Mouse (Mus musculus): ENCODE measurements around the gene Hdac7. TPM values are rescaled to one million over a fixed set of nuclear protein-coding genes. Genes with fewer than 3 reads are reported as not detected.

Gene Hdac7
- polyA plus RNA-seq, 1 experiment = not detected

DNA sequence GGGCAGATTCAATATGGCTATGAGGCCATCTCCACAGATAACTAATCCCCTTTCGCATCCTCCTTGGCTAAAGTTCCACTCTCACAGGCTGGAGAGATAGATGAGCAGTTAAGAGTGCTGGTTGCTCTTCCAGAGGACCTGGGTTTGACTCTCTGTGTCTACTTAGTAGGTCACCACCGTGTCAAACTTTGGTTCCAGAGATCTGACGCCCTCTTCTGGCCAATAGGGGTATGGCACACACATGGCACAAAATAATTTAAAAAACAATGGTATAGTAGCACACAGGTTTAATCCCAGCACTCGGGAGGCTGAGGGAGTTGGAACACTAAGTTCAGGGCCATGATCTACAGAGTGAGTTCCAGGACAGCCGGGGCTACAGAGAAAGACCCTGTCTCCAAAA is 50.0 kb downstream of the Hdac7 start:
- WGBS = 73% methylated on average over 5 of the region's 5 CpGs
- H3K27ac ChIP-seq (ENCODE audit: insufficient read depth, low read depth, low read length) = no peak overlapping the region
- no peak for TF ChIP-seq CTCF (IDR thresholded peaks at IDR 0.05; ENCODE audit: insufficient read depth, low read depth, low read length)
- TF ChIP-seq POLR2A (IDR thresholded peaks at IDR 0.05; ENCODE audit: insufficient read depth, low read depth, low read length) = no peak

DNA sequence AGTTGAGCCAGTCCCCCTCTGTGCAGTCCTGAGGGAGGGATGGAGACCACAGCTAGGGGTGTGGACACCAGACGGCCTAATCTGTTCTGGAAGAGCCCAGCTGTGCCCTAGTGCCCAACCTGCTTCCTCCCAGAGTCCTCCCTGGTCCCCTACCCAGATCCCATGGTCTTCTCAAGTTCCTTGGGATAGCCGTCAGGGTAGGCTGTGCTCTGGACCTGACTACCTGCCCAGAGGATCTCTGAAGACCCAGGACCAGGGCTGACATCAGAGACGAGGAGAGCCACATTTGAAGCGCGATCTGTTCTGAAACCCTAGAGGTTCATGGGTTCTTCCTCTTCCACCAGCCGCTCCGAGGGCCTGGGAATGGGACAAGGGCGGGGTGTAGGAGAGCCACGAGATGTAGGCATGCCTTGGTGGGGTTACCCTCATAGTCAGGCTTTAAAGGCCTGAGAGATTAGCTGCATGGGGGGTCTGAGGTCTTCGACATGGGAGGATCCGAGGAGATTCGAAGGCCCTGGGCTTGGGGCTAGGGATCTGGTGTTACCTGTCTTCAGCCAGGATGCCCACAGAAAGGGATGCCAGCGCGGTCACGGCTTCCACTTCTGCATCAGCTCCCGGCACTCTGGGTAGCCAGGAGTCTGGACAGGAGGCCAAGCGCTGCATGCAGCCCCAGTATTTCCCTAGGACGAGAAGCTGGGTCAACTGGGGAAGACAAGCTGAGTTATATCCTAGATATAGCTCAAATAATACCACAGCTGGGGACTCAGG is 50.7 kb downstream of the Hdac7 start:
- H3K4me1 ChIP-seq (ENCODE audit: control insufficient read depth, insufficient read depth, low read length) = peaks cover 18% of the 10 kb centered on the region
- no peak for TF ChIP-seq POLR2A (IDR thresholded peaks at IDR 0.05; ENCODE audit: insufficient read depth, low read depth, low read length)
- TF ChIP-seq CTCF (IDR thresholded peaks at IDR 0.05; ENCODE audit: insufficient read depth, low read depth, low read length) = no peak
- no peak overlapping the region for H3K27ac ChIP-seq (ENCODE audit: insufficient read depth, low read depth, low read length)
- H3K4me3 ChIP-seq (ENCODE audit: insufficient read depth, low read depth, low read length) = no peak overlapping the region
- 94% methylated on average over 18 of the region's 18 CpGs for WGBS

More for the DNA sequence above, 50.0 kb downstream of the Hdac7 start:
- Histone ChIP-seq H3K4me3 (ENCODE audit: insufficient read depth, low read depth, low read length) (no peak overlapping the region), H3K4me1 (ENCODE audit: control insufficient read depth, insufficient read depth, low read length) (peaks cover 12% of the 10 kb centered on the region)

DNA sequence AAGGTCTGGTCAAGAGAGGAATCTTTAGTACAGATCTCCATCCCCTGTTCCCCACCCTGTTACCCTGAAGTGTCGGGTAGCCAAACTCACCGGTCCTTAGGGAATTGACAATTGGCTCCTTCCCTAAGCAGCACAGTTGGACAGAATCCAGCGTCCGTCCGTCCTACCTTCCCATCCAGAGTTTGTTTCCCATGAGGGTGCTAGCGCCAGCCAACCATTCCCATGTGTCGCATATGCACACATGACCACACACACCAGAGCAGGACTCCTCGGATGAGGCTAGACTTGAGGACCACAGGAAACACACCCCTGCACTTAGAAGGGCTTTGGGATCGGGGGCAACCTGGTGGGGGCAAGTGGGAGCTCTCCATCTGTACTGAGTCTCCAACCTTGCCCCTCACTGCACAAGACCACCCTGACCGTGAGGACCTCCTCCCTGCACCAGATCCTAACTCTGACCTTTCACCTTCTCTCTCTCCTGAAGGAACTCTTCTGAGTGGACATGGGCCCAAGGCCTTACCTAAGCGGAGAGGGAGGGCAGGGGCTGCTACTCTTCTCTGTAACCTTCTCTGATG is 53.1 kb downstream of the Hdac7 start:
- Histone ChIP-seq H3K4me1 (ENCODE audit: control insufficient read depth, insufficient read depth, low read length) (peaks cover 32% of the 10 kb centered on the region), H3K4me3 (ENCODE audit: insufficient read depth, low read depth, low read length) (no peak overlapping the region), H3K27ac (ENCODE audit: insufficient read depth, low read depth, low read length) (no peak overlapping the region)
- no peak for TF ChIP-seq POLR2A (IDR thresholded peaks at IDR 0.05; ENCODE audit: insufficient read depth, low read depth, low read length)
- no peak for TF ChIP-seq CTCF (IDR thresholded peaks at IDR 0.05; ENCODE audit: insufficient read depth, low read depth, low read length)
- WGBS = 84% methylated on average over 11 of the region's 11 CpGs

DNA sequence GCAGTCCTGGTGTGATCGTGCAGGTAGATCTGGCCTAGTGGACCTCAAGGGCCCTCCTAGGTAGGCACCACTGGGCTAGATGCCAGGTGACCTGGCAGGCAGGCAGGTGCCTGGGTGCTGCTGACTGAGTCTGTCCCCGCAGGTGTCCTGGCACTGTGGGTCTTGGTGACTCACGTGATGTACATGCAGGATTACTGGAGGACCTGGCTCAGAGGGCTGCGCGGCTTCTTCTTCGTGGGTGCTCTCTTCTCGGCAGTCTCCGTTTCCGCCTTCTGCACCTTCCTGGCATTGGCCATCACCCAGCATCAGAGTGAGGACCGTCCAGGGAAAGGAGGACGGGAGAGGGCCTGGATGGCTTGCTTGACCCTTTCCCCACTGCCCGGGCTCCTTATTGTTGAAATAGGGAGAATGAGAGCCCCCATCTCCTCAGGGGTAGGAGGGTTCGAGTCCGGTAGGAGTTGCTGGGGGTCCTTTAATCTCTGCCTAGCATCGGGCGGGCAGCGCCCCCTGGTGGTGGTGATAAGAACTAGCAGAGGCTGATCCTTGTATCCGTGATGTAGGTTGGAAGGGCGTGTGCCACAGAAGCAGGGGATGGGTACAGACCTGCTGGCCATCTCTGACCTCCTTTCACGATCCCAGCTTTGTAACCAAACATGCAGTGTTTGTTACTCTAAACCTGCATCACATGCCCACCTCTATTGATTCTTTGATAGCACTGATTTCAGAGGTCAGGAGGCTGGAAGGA is 54.4 kb downstream of the Hdac7 start:
- TF ChIP-seq CTCF (IDR thresholded peaks at IDR 0.05; ENCODE audit: insufficient read depth, low read depth, low read length) (peak; percentile 83), POLR2A (IDR thresholded peaks at IDR 0.05; ENCODE audit: insufficient read depth, low read depth, low read length) (no peak)
- Histone ChIP-seq H3K4me1 (ENCODE audit: control insufficient read depth, insufficient read depth, low read length) (peaks cover 41% of the 10 kb centered on the region), H3K27ac (ENCODE audit: insufficient read depth, low read depth, low read length) (peak overlapping the region; percentile 39; the same call in 1 of the 2 replicates), H3K4me3 (ENCODE audit: insufficient read depth, low read depth, low read length) (no peak overlapping the region)
- 42% methylated on average over 20 of the region's 20 CpGs for WGBS

DNA sequence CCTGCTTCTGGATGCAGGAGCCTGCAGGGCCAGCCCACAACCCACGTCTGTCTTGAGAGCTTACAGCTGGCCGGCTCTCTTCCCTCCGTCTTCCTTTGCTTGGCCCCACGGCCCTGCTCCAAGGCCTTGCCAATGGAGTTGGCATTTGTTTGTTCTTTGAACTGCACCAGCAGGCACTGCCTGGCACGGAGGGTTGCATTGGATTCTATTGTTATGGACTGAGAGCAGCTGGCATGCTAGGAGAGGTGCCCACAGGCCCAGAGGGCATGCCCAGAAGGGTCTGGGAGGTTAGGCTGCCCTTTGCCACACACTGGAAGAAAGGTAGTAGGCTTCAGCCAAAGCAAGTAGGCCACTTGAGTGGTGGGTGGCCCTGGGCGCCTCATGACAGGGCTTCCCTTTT is 55.5 kb downstream of the Hdac7 start:
- TF ChIP-seq POLR2A (IDR thresholded peaks at IDR 0.05; ENCODE audit: insufficient read depth, low read depth, low read length) = no peak
- no peak for TF ChIP-seq CTCF (IDR thresholded peaks at IDR 0.05; ENCODE audit: insufficient read depth, low read depth, low read length)
- no peak overlapping the region for H3K4me3 ChIP-seq (ENCODE audit: insufficient read depth, low read depth, low read length)
- peak overlapping the region; percentile 1; the same call in 1 of the 2 replicates for H3K27ac ChIP-seq (ENCODE audit: insufficient read depth, low read depth, low read length)
- 24% methylated on average over 6 of the region's 6 CpGs for WGBS
- peaks cover 42% of the 10 kb centered on the region for H3K4me1 ChIP-seq (ENCODE audit: control insufficient read depth, insufficient read depth, low read length)

DNA sequence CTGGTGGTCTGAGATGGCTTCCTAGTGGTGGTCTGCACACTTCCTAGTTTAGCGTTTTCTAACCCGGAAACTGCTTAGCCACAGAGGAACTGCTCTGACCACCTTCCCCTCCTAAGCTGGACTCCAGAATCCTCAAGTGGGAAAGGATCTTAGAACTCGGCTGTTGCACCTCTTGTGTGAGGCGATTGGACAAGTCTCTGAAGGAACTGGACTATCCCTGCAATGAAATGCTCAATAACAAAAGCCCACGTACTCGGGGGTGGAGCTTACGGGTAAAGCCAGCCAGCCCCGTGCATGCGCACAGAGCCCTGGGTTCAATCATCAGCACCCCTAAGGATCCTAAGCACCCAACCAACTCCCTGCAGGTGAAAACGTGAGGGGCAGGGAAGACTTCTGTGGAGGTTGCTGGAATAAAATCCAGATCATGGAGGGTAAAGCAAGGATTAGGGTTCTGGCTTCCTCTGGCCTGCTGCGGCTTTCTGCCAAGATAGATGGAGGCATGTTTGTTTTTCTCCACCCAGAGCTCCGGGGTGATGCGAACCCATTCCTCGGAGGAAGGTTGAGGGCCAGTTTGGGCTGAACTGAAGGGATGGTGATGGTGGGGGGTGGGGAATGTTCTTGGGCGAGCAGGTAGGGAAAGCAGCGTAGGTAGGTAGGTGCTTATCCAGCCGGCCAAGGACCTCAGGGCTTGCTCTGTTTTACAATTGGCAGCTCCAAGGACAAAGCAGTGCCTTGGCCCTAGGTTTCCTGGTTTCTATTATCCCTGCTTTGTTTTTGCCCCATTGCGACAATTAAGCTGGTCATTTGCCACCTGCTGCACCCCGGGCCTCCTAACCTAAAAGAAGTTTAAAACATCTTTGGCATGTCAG is 56.3 kb downstream of the Hdac7 start:
- Histone ChIP-seq H3K4me1 (ENCODE audit: control insufficient read depth, insufficient read depth, low read length) (peaks cover 42% of the 10 kb centered on the region), H3K4me3 (ENCODE audit: insufficient read depth, low read depth, low read length) (no peak overlapping the region), H3K27ac (ENCODE audit: insufficient read depth, low read depth, low read length) (peak overlapping the region; percentile 38)
- WGBS = 52% methylated on average over 19 of the region's 19 CpGs
- 0 out of 2 replicates have a peak, but pooled peaks have one; percentile 14 for TF ChIP-seq POLR2A (IDR thresholded peaks at IDR 0.05; ENCODE audit: insufficient read depth, low read depth, low read length)
- TF ChIP-seq CTCF (IDR thresholded peaks at IDR 0.05; ENCODE audit: insufficient read depth, low read depth, low read length) = no peak

DNA sequence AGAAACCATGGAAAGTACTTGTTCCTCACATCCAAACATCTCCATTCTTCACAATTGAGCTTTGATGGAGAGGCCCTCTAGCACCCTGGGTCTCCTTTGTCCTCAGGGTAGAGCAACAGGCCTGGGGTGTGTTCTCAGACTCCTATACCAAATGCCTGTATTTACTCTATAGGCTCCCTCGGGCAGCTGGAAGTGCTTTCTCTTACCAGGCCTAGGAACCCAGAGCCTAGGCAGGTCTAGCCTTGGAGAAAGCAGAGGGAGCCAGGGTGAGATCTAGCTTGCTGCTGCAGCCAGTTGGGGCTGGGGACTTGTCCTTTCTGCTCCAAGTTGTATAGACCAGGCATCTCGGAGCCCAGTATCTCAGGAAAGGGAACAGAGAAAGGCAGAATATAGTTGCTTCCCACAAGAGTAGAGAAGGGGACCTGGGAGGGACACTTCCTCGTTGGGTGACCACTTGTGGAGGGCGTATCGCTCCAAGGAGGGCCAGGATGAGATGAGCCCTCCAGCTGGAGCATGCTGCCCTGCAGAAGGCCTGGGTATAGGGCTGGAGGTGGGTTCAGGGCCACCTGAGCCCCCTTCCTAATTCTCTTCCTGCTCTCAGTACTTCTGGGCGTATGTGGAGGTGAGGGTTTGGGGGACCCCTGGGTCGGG is 57.0 kb downstream of the Hdac7 start:
- Histone ChIP-seq H3K4me3 (ENCODE audit: insufficient read depth, low read depth, low read length) (no peak overlapping the region), H3K27ac (ENCODE audit: insufficient read depth, low read depth, low read length) (peak overlapping the region; percentile 24; the same call in 1 of the 2 replicates), H3K4me1 (ENCODE audit: control insufficient read depth, insufficient read depth, low read length) (peaks cover 49% of the 10 kb centered on the region)
- TF ChIP-seq CTCF (IDR thresholded peaks at IDR 0.05; ENCODE audit: insufficient read depth, low read depth, low read length) (no peak), POLR2A (IDR thresholded peaks at IDR 0.05; ENCODE audit: insufficient read depth, low read depth, low read length) (no peak)
- 79% methylated on average over 7 of the region's 7 CpGs for WGBS

Data from olfactory bulb, adult 2 months (tissue).